Mouse (Mus musculus) thymus, postnatal 4 days (tissue): ENCODE data around the gene Ctss.

Source experiments
- DNase-seq: peaks from one replicate; pipeline ENCODE4 v3.0.0; 2021

Gene Ctss

DNA sequence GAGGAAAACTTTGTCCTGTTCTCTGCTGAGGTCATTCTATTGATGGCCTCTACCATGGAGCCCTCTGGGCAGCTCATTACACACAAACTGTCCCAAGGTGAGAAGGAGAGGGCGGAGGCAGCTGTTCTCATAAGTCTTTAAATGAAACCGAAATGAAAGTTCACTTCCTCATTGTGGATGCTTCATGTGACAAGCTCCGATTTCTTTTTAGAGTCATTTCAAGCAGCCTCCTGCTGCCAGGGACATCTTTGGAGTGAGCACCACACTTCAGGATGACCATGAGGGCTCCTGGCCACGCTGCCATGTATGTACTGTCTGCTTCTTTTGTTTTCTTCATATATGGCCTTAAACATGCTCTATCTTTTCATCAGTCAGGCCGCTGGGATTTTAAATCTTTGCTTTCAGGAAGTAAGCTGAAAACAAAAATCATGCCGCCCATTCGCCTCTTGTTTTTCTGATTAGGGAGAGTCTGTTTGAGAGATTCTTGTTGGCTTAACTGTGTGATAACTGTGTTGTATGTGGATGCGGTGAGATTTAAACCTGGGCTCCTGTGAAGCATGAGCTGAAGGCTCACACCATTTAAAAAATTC lies at the start of gene Ctss:
TSS of gene Ctss (plus strand) at position 165 of the 590 bp plus-strand sequence.
- no peak for DNase-seq

DNA sequence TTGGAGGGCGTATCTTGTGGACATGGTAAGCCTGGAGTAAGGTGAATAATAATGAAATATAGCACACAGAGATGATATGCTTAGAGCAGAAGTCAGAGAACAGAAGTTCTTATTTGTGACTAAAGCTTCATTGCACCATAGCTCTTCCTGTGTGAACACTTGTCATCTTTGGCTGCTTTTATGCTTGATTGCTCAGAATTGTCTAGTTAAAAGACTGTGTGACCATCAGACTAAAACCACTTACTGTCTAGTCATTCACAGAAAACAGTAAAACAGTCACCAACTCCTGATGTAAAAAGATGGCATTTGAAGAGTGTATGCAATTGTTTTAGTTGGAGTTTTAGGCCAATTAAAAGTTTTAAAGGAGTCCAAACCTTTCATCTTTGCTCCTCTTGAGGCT lies 47.6 kb upstream of the Ctss start:
- DNase-seq: no peak

DNA sequence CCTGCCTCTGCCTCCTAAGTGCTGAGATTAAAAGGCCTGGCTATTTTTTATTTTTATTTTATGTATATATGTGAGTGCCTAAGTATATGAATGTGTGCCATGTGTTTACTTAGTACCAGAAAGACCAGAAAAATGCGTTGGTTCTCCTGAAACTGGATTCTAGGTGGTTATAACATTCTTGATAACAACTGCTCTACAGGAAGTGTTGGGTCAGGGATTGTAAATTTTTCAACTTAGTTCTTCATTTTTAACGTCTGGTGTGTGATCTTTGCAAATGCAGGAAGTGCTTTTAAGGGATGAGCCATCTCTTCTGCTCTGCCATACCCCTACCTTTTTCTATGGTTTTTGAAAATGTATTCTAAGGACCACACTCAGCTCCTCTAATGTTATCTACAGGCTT lies 40.2 kb upstream of the Ctss start:
- DNase-seq: no peak

DNA sequence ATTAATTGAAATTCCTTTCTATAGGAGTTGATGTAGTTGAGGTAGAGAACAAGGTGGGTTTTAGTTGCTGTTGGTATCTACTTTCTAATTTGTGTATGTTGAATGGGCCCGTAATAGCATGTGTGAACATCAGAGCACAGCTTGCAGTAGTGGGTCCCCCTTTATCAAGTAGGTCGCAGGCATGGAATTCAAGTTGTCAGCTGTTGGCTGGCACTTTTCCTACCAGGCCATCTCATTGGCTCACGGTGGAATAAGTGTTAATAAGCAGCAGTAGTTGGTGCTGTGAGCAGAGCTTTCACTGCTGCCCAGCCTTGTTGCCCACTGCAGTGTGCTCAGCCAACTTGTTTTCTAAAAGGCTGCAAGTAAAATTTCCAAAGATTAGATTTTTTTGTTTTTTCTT lies 37.9 kb upstream of the Ctss start:
- no peak for DNase-seq

DNA sequence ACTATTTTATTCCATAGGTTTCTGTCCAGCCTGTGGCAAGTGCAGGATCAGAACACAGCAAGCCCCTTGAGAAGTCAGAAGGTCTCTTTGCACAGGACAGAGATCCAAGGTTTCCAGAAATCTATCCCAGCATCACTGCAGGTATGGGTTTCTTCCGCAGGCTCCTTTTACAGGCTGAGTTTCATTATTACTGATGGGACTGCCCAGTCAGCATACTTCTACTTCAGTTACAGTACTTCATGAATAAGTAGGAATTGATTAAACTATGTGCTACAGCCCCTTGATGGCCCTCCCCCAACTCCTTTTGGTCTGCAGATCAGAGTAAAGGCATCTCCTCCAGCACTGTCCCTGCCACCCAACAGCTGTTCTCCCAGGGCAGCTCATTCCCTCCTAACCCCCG lies 36.3 kb upstream of the Ctss start:
- DNase-seq: no peak

DNA sequence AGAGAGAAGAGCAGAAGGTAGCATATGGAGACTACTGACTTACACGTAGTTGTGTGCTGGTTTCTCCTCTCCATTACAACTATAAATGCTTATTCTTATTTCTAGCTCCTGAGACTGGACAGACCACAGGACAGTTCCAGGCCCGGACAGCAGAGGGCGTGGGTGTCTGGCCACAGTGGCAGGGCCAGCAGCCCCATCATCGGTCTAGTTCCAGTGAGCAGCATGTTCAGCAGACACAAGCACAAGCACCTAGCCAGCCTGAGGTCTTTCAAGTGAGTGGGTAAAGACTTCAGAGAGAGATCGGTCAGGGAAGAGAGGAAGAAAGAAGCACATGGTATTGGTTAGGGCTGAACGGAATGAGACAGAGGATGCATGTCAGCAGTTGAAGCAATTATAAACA lies 32.2 kb upstream of the Ctss start:
- DNase-seq: peak; percentile 68

DNA sequence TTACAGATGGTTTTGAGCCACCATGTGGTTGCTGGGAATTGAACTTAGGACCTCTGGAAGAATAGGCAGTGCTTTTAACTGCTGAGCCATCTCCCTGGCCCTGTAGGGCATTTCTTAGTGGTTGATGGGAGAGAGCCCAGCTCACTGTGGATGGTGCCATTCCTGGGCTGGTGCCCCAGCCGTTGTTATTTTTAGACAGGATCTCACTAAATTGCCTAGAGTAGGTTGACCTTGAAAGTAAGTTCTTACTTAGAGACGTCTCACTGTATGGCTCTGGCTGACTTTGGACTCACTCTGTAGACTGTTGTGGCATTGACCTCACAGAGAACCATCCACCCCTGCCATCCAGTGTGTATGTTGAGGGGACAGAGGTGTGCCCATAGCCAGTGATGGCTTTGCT lies 28.4 kb upstream of the Ctss start:
- no peak for DNase-seq

DNA sequence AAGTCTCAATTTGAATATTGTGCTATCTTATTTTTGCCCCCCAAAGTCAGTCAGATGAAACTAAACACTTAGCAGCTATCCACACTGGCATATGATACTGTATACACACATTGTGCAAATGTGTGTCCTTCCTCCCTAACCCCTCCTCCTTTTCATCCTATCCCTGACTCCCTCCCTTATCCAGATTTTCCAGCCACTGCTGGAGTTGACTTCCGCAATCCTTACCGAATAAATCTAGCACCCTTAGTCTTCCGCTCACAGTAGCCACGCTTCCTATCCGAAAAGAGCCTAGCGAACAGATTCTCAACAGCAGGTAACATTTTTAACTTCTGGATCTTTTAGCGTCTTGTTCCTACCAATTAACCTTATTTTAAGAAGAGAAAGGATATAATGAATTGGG lies 27.6 kb upstream of the Ctss start, which contains the start of gene Ctsk:
TSS of gene Ctsk (plus strand) at position 233 of the 400 bp plus-strand sequence.
- DNase-seq: no peak

DNA sequence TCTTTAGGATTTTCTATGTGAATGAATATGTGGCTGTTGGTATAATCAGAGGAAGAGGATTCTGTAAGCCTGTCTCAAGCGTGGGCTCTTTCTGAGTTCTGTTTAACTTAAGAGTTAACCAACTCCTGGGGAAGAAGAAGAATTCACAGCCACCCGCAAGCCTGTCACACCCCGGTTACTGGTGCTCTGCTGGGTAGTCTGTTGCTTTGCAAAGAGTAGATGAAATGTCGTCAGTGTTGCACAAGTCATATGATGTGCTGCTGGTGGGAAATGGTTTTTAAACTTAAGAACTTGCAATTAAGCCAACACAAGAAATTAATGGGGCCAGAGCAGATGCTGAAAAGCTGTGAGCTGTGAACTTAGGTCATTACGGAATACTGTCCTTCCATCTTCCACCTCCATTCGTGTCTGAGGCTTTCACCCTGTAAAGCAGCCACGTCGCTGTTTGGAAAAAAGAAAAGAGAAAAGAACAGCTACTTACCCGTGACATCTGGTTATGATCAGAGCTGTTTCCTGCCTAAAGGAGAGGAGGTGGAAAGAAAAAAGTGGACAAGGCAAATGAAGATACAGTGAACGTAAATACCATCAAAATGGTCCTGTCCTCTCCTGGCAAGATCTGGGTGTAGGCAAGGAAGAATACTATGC lies 27.0 kb upstream of the Ctss start:
- no peak for DNase-seq

DNA sequence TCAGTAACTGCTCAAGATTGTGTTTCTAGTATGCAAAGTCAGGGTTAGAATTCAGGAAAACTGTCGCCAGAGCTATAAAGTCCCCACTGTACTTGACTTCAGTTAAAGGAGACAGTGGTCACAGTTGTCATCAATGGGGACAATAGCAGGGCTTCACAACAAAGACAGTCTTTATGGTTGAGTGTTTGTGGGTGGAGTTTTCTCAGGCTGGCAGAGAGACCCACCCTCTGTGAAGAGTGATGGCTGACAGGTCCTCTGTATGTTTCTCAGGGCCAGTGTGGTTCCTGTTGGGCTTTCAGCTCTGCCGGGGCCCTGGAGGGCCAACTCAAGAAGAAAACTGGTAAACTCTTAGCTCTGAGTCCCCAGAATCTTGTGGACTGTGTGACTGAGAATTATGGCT lies 24.3 kb upstream of the Ctss start:
- DNase-seq: no peak

DNA sequence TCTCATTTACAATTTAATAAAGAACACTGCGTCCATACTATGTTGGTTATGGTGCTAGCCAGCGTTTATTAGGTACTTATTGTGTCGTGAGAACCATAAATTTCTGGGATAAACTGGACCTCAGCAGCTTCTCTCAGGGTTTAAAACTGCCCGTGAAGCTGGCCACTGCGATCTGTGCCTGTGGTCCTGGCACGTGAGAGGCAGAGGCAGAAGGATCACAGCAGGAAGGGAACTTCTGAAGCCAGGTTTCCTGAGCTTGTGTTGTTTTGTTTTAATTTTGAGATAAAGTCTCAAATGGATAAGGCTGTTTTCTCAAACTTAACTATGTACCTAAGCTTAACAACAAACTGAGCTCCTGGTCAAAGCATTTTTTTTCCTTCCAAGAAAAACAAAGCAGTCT lies 17.2 kb upstream of the Ctss start:
- DNase-seq: no peak

DNA sequence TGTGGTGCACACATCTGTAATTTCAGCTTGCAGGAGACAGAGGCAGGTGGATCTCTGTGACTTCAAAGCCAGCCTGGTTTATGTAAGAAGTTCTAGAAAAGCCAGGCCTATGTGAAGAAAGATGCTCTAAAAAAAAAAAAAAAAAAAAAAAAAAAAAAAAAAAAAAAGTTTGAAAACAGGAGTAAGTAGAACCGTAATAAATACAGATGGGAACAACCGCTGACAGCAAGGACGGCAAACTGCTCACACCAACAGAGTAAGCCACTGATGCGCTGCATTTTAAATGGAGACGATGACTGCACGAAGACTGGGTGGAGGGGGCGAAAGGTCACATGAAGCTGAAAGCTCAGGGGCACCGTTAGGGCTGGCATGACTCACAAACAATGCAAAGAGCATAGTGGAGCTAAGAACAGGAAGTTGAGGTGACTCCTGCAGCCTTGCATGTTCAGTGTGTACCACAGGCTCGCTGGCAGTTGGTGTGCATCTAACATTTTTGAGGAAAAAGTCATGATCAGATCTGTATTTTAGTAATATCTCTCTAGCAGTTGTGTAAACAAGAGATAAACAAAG lies 14.9 kb upstream of the Ctss start:
- peak; percentile 55 for DNase-seq

DNA sequence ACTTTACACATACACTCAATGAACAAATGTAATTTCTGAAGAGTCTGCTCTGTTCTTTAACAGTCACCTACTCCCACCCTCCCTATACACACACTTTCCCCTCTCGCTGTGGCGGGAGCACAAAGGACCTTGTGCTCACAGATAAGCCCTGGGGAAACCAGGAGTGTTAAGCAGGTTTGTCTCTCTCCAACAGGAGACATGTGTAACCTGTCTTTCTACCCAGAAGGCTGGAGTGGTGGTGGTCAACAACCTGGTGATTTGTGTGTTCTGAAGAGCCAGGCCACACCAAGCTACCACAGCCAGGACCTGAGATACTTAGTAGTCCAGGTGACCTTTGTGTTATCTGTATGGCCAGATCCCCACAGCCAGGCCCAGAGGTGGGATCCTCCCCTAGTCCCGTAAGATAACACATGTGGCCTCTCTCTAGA lies 10.0 kb upstream of the Ctss start:
- no peak for DNase-seq

DNA sequence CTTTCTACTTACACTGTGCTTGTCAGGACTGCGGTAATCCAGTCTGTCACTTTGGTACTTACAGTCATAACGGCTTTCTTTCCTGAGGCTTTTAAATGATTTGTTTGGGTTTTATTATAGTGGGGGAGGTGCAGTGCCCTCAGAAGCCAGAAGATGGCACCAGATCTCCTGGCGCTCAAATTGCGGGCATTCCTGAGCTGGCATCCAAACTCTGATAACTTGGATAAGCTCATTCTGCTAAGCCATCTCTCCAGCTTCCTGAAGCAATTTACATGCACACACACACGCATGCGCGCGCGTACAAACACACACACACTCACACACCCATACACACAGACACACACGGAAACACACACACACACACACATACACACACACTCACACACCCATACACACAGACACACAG lies 9.1 kb upstream of the Ctss start:
- peak; percentile 76 for DNase-seq

DNA sequence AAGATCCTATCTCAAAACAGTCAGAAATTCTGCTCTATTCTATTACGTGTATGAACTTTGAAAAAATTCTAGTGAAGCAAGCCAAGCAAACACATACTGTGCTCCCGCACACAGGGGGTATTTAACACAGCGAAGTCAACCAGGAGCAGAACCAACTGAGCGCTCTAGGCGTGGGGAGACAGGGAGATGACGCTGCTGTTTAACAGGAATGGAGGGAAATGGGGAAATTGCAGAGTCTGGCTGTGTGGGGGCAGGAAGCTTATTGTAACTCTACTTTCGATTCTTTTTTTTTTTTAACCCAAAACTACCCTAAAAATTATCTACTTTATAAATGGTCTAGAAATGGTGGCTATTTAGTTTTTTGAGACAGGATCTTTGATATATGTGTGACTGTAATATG lies 7.7 kb upstream of the Ctss start:
- DNase-seq: no peak

DNA sequence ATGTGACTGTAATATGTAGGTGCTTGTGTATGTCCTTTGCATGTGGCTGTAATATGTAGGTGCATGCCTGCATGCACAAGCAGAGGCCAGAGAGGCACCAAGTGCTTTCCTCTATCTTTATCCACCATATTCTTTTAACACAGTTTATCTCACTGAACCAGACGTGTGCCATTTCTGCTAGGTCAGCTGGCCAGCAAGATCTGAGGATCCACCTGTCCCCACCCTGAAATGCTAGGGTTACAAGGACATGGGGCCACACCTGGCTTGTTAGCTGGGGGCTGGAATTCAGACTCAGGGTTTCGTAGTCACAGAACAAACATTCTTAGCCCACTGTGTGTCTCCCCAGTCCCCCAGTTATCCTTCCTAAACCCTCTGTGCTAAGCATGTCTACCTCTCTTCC lies 7.3 kb upstream of the Ctss start:
- DNase-seq: no peak

DNA sequence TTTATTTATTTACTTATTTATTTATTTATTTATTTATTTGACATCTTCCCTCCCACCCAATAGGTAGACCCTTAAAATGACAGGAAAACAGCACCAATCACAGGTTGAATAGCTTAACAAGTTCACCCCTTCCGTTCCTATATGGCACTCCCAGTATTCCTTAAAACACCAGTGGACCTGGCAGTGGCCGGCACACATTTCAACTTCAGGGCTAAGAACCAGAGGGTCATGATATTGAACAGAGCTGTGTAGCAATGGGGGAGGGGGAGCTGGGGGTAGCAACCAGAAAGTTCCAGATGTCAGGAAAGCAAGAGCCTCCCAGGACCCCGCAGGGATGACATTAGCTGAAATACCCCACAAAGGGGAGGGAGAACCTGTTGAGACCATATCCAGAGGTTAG lies 6.5 kb upstream of the Ctss start:
- DNase-seq: no peak

DNA sequence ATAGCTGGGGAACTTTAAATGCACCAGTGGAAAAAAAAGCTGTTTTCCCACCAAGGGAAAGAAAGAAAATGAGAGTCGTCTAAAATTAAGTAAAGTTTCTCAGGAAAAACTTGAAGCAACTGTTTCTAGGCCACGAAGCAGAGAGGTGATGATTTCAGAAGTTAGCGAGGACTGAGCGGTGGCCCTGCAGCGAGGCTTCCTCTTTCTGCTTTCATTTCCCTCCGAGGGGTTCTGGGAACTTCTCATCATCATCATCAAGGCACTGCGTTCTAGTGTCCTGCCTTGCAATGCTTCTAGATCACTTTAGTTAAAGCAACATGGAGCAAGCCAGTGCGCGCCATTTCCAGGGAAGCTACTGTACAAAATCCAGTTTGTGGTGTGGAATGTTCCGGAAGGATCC lies 5.4 kb upstream of the Ctss start:
- peak; percentile 22 for DNase-seq

DNA sequence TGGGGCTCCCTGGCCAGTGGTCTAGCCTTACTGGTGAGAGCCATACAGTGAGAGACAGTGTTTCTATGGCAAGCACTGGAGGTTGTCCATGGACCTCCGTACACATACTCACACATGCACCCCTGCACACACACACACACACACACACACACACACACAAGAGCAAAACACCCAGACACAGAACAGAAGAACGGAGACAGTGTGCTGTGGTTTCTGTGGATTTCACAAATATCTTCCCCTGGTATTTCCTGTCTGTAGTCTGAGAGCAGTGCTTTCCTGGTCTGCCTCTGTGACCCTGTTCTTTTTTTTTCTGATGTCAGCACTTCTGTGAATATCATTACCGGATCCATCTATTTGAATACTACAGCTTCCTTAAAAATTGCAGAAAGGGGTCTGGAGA lies 2.9 kb upstream of the Ctss start:
- DNase-seq: peak; percentile 25

DNA sequence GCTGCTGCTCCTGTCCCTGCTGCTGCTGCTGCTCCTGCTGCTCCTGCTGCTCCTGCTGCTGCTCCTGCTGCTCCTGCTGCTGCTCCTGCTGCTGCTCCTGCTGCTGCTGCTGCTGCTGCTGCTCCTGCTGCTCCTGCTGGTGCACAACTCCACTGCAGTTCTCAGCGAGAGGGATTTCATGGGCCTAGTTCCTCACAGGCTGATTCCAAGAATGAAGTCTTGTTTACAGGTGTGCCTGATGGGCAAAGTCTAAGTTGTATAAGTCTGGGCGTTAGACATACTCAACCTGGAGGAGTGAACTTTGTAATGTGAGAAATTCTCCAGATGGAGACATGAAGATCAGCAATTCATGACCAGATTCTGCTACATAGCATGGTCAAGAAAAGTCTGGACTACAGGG lies 1.9 kb upstream of the Ctss start:
- no peak for DNase-seq

DNA sequence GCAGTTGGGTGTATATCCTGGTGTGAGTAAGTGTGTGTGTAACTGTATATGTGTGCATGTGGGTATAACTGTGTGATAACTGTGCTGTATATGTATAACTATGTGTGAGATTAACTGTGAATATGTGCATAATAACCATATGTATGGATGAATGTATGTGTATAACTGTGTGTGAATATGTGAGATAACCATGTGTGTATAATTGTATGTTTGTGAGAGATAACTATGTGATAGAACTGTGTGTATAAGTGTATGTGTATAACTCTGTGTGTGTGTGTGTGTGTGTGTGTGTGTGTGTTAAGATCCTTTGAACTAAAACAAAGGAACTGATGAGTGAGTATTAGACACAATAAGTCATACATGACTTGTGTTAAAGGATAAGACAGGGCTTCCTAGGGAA lies 475 bp upstream of the Ctss start:
- no peak for DNase-seq

DNA sequence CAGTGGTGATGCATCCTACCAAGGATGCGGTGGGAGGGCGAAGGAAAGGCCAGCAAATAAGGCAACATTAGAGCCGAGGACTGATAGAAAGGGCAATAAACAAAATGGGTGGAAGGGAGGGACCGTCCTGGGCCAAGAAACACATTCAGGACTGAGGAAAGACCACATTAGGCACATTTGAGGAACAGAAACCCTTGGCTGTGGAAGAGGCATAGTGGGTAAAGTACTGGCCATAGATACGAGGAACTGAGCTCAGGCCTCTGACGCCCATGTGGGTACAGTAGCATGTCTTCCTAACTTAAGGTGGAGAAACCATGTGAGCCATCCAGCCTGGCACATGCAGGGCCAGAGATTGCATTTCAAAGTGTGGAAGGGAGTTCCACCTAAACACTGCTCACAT lies 3.2 kb downstream of the Ctss start:
- DNase-seq: no peak

DNA sequence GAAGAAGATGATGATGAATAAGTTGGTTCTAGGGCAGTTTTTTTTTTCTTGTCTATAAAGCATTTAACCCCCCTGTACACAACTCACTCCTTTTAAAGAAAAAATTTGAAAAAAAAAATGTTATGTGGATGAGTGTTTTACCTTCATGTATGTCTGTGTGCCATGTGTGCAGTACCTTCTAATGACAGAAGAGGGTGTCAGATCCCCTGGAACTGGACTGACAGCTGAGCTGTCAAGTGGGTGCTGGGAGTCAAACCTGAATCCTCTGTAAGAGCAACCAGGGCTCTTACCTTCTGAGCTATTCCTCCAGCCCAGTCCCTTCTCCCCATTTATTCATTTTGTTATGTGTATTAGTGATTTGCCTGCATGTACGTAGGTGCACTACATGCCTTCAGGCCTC lies 4.4 kb downstream of the Ctss start:
- DNase-seq: no peak

DNA sequence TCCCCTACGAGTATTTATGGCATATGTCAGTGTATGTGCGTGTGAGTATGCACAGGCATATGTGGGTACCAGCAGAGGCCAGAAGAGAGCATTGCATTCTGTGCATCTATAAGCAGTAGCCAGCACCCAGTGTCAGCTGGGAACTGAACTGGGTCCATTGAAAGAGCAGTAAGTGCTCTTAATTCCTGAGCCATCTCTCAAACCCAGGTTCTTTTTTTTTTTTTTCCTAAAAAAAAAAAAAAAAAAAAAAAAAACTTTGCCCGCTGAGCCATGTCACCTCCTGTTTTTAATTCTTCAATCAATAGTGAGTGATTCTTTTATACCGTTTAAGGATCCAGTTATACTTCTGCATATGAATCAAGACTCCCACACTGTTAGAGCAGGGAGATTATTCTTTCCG lies 6.8 kb downstream of the Ctss start:
- no peak for DNase-seq

DNA sequence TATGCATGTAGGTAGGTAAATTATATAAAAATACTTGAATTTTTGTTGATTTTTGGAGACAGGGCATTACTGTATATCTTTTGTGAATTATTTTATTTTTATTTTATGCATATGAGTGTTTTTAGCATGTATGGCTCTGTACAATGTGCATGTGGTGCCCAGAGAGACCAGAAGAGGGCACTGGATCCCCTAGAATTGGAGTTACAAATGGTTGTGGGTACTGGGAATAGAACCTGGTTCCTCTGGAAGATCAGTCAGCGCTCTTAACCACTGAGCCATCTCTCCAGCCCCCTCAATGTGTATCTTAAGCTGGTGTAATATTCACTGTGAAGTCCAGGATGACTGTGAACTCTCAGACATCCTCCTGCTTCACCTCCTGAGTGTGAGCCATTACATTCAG lies 8.3 kb downstream of the Ctss start:
- no peak for DNase-seq
